Mouse (Mus musculus) brain, embryonic 18.5 days (tissue): ENCODE measurements around the gene Sez6l2.

Source experiments
- DNase-seq: peaks from one replicate; pipeline ENCODE4 v3.0.0-alpha.2; 2012; ENCODE audit warnings: low read depth, low spot score

Gene Sez6l2

GRCm38 (mm10) chr7:126961095-126961494 is 10.7 kb downstream of the Sez6l2 start:
- no peak for DNase-seq

GRCm38 (mm10) chr7:126961965-126962364 is 11.6 kb downstream of the Sez6l2 start:
- no peak for DNase-seq

GRCm38 (mm10) chr7:126963548-126964286 is 13.4 kb downstream of the Sez6l2 start:
- no peak for DNase-seq

GRCm38 (mm10) chr7:126965568-126965967 is 15.2 kb downstream of the Sez6l2 start:
- no peak for DNase-seq

GRCm38 (mm10) chr7:126967361-126967760 is 17.0 kb downstream of the Sez6l2 start:
- DNase-seq, result no peak

- DNase-seq, result no peak
These were observed 25.1 kb downstream of the Sez6l2 start for GRCm38 (mm10) chr7:126975493-126975892.

GRCm38 (mm10) chr7:126975893-126975949 is 25.4 kb downstream of the Sez6l2 start, which contains the start of gene Cdipt:
Gene Cdipt, plus strand, starts transcription at chr7:126975914.
- no peak for DNase-seq

- DNase-seq, result peak; percentile 93
These were observed 25.8 kb downstream of the Sez6l2 start, which contains the start of gene Cdiptos for GRCm38 (mm10) chr7:126975950-126976866. Gene Cdiptos, minus strand, starts transcription at chr7:126976098.

GRCm38 (mm10) chr7:126976878-126977459 is 26.6 kb downstream of the Sez6l2 start:
- no peak for DNase-seq

- no peak for DNase-seq
These were observed 28.5 kb downstream of the Sez6l2 start for GRCm38 (mm10) chr7:126978841-126979240.

GRCm38 (mm10) chr7:126981601-126982000 is 31.2 kb downstream of the Sez6l2 start:
- DNase-seq, result no peak

- DNase-seq, result no peak
These were observed 31.7 kb downstream of the Sez6l2 start for GRCm38 (mm10) chr7:126982054-126982453.

GRCm38 (mm10) chr7:126983113-126983512 is 32.8 kb downstream of the Sez6l2 start:
- DNase-seq, result no peak

- DNase-seq, result no peak
These were observed 34.5 kb downstream of the Sez6l2 start for GRCm38 (mm10) chr7:126984667-126985444.

- no peak for DNase-seq
These were observed 36.0 kb downstream of the Sez6l2 start for GRCm38 (mm10) chr7:126986319-126986718.

- DNase-seq, result no peak
These were observed 38.5 kb downstream of the Sez6l2 start for GRCm38 (mm10) chr7:126988816-126989215.

- no peak for DNase-seq
These were observed 46.1 kb downstream of the Sez6l2 start for GRCm38 (mm10) chr7:126996449-126996848.

GRCm38 (mm10) chr7:126999568-126999967 is 49.2 kb downstream of the Sez6l2 start:
- no peak for DNase-seq

GRCm38 (mm10) chr7:127003620-127004019 is 53.3 kb downstream of the Sez6l2 start:
- DNase-seq, result no peak

- no peak for DNase-seq
These were observed 53.9 kb downstream of the Sez6l2 start for GRCm38 (mm10) chr7:127004122-127004875.

- no peak for DNase-seq
These were observed 57.1 kb downstream of the Sez6l2 start for GRCm38 (mm10) chr7:127007313-127008024.
